Mouse (Mus musculus) spleen, adult 12 weeks (tissue): ENCODE measurements at regions not wholly inside any gene's neighbourhood (a gene's known extent, or its start where the extent isn't known, plus 50 kb on each side); places are given as distances from the start of the nearest gene placed in this dataset.
A peak's percentile ranks its signal among the peaks of the same experiment; 100 is the strongest.

Source experiments
- DNase-seq: peaks from one replicate; pipeline ENCODE4 v3.0.0; 2022; ENCODE audit warnings: low spot score

DNA sequence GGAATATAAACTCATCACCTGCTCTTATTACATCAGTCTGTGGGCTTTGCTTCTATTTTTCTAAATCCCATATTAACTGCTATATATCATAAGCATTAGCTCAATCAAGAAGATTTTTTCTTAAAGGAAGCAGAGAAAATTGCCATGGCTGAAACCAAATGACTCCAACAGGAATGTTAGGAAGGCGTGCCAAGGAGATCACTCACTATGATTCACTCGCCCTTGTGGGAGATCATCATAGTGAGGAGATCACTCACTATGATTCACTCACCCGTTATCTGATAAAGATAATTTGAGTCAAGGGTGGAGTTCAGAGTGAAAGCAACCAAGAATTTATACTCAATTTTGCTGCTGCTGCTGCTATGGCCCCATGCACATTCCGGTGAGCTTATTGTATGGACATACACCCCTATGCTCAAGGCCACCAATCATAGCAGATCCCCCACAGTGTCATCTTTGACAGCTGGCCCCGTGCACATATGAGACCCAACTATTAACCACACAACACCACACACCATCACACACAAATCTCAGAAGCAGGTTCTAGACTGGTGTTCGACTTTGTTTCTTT, 63.8 kb upstream of the Fer start:
- no peak for DNase-seq

DNA sequence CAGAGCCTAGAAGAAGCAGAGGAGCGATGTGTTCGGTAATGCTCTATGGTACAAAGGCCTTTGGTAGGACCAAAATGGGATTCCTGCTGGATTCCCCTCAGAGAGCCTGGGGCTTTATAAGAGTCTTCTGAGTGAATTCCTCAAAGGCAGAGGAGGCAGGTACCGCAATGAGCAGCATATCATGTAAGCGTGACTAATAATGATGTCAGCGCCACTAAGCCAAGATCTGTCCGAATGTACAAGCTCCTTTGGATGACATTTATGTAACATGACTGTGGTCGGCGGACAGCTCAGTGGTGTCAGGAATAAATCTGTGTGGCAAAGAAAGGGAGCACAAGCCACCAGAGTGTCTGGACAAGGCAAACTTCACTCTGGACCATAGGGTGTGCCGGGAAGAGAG, 61.5 kb upstream of the Fer start:
- DNase-seq, result no peak

DNA sequence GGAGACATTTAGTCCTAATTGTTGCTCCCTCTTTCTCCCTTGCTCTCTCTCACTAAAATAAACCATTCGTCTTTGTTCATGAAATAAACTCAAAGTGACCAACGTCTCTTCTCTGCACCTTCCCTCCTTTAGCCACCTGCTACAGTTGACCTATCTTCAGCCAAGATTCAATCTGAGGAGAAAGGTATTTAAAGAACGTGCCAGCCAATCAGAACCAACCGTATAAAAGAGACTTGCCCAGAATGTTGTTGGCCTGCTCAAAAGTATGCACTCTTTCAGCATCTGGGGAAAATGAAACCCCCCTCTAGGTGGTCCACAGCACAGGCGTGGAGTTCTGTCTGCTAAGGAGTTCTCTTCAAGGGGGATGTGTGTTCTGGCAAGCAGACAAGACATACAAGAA, 60.0 kb upstream of the Fer start:
- no peak for DNase-seq

GRCm38 (mm10) chr17:63803599-63803998, 59.3 kb upstream of the Fer start:
- peak; percentile 0 for DNase-seq

GRCm38 (mm10) chr17:63804416-63804815, 58.4 kb upstream of the Fer start:
- no peak for DNase-seq

DNA sequence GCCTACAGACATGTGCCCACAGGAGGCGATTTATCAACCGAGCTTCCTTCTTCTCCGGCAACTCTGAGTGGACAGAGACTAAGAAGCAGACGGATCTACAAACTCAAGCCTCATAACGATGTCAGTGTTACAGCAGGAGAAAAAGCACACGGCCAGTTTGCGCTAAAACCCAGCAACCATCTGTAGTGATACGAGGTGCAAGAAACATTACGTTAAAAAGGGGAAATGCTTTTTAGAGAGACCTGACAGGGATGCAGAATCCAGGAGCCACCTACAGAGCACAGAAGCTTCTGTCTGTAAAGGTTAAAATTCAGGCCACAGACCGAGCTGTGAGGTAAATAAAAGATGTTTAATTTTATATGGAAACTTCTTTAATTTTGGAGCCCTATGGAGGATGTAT, 56.5 kb upstream of the Fer start:
- no peak for DNase-seq

DNA sequence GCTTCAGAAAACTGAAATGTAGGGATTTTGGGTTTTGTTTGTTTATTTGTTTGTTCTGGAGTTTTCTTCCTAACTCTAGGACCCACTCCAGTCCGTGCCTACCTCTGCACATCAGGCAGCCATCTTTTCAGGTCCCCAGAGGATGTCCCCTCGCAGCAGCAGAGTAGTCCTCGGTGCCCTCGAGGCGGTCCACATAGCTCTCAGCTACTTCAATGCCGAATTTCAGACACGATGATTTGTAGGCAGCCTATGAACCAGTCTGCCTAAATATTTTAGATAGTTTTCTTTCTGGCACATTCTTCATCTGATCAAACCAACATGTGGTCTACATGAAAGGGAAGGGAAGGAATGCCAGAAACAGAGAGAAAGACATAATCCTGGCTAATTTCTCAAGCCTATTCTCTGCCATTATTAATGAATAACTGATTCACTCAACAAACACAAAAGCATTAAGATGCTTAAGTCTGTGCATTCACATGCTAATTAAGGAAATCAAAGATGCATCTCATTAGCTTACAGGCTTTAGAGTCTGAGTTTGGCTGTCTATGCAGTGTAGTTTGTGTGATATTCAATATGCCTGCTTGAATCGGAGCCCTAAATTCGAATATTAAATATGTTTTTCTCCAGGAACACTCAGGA, 55.2 kb upstream of the Fer start:
- DNase-seq, result no peak

DNA sequence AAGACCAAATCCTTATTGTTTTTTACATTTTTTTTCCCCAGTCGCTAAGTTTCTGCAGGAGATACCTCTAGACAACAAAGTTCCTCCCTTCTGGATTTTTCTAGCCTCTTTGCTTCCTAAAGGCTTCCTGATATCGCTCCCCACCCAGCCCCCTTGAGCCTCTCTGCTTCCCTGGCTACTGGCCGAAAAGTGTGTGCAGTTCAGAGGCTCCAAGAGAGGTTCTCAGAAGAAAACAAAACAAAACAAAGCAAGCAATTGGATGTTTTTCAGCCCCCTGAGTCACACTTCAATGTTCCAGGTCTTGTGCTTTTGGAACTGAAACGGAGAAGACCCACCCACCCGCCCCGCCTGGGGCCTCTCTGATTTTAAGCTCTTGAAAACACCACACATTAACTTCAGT, 54.1 kb upstream of the Fer start:
- no peak for DNase-seq

DNA sequence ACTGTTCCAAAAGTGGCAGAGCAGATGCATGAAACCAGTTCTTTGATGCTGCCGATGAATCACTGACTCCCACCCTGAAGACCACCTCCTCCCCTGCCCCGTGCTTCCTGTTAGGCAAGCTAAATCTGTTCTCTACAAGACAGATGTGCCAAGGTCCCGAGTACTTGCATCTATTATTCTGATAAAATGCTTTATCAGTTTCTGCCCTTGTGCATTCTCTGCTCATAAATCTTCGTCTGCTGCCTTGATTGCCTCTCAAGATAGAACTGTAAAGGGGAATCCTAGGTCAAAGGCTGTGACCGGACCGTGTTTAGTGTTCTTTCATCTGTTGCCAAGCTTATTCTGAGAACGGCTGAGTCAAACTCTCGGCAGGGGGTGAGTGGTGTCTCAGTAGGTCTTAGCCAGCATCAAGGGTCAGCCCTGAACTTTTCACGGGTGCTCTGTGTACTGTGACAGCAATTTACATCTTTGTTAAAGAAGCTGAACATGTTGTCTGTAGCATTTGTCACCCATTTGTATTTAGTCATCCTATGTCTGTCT, 51.5 kb upstream of the Fer start:
- DNase-seq, result no peak

- DNase-seq, result no peak
Measured at GRCm38 (mm10) chr17:63812586-63812985, 50.3 kb upstream of the Fer start.
